Mouse (Mus musculus) spleen, adult 2 months (tissue): ENCODE data around the gene Gm37240. TPM values are rescaled to one million over a fixed set of nuclear protein-coding genes. Genes with fewer than 3 reads are reported as not detected.

Experiments used
- DNase-seq, 2 experiments: peaks; one replicate each; pipeline versions ENCODE4 v3.0.0 to v3.0.0-alpha.2; 2012 to 2021; ENCODE audit warnings: low spot score in 2 of 2, low read depth in 1 of 2
- H3K27ac ChIP-seq: fragments of 200-500 bp; 2 replicates; pipeline ENCODE4 v1.5.1; 2012; ENCODE audit warnings: low read length, inconsistent platforms; ENCODE audit not compliant: insufficient read depth
- H3K27me3 ChIP-seq: fragments of 200-500 bp; 2 replicates; pipeline ENCODE4 v1.6.1; 2012; ENCODE audit warnings: mild to moderate bottlenecking, moderate library complexity, low read length, inconsistent platforms; ENCODE audit not compliant: control insufficient read depth, insufficient read depth
- H3K36me3 ChIP-seq: fragments of 200-500 bp; 2 replicates; pipeline ENCODE4 v1.6.1; 2012; ENCODE audit warnings: mild to moderate bottlenecking, low read length, inconsistent platforms; ENCODE audit not compliant: control insufficient read depth, insufficient read depth
- H3K4me1 ChIP-seq: fragments of 200-500 bp; 2 replicates; pipeline ENCODE4 v1.6.1; 2011; ENCODE audit warnings: inconsistent platforms; ENCODE audit not compliant: control insufficient read depth, insufficient read depth, insufficient read length
- H3K4me3 ChIP-seq: fragments of 200-500 bp; 2 replicates; pipeline ENCODE4 v1.5.1; 2011; ENCODE audit warnings: mild to moderate bottlenecking, inconsistent platforms; ENCODE audit not compliant: insufficient read depth, insufficient read length; ENCODE audit errors: extremely low read depth
- CTCF ChIP-seq: fragments of 200-500 bp; IDR thresholded peaks from 2 replicates; pipeline ENCODE4 v1.5.1; 2011; ENCODE audit warnings: mild to moderate bottlenecking, inconsistent platforms; ENCODE audit not compliant: insufficient read depth, insufficient read length, insufficient replicate concordance; ENCODE audit errors: extremely low read depth
- POLR2A ChIP-seq: fragments of 200-500 bp; IDR thresholded peaks from 2 replicates; pipeline ENCODE4 v1.6.1; 2011; ENCODE audit warnings: low read depth, low read length, inconsistent platforms
- WGBS: fragments of 180-500 bp; shearing (Covaris S2); methylation state at CpG from one replicate; pipeline ENCODE4 v1.1.7; 2018; 5-methylcytosine and 5-hydroxymethylcytosine counted together
- polyA plus RNA-seq: library from polyadenylated mRNA; depleted of rRNA; stranded (reverse); fragments of >200 nt; gene quantifications from 2 replicates; pipeline ENCODE4 v1.2.3, GENCODE M21; 2012

Gm37240 gene
- polyA plus RNA-seq, 1 experiment = 1.1 TPM

DNA sequence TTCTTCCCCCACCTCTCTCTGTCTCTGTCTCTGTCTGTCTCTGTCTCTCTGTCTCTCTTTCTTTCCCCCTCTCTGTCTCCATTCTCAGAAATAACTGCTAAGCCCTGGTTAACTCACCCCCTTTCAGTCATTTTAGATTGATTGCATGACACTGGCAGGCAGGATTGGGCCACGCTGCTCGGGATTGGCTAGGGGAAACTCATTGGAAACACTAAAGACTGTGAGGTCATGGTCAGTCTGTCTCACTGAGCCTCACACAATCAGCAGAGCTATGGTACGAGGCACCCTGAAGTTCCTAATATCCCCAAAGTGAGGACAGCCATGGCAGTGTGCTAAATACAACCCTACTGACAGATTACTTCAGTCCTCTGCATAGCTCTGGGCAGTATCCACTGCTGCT is 650.8 kb downstream of the Gm37240 start:
- WGBS = 85% methylated on average over 3 of the region's 3 CpGs
- Histone ChIP-seq H3K4me1 (no peaks in the 10 kb centered on the region), H3K27ac (no peak overlapping the region), H3K27me3 (no peaks in the 10 kb centered on the region), H3K36me3 (no peaks in the 10 kb centered on the region), H3K4me3 (no peak overlapping the region)
- no peak for DNase-seq
- TF ChIP-seq CTCF (no peak), POLR2A (no peak)

DNA sequence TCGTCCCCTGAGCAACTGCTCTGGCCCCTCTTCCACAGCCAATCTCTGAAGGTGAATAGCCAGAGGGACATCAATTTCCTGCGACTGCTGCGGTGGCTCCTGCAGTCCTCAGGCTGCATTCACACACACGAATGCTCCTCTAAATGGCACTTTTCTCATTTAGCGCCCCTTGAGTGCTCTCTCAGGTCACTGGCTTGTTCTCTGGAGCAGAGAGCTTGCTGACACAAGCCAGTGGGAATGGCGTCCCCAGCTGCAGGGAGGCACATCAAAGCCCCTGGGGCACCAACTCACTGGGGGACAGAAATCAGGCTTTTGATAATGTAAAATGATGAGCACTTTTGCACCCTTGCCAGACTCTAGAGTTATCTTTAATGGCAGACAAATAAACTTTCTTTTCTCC is 654.5 kb downstream of the Gm37240 start:
- no peak for DNase-seq
- TF ChIP-seq CTCF (no peak), POLR2A (no peak)
- Histone ChIP-seq H3K4me3 (no peak overlapping the region), H3K36me3 (no peaks in the 10 kb centered on the region), H3K27me3 (no peaks in the 10 kb centered on the region), H3K27ac (no peak overlapping the region), H3K4me1 (no peaks in the 10 kb centered on the region)
- 76% methylated on average over 6 of the region's 6 CpGs for WGBS

DNA sequence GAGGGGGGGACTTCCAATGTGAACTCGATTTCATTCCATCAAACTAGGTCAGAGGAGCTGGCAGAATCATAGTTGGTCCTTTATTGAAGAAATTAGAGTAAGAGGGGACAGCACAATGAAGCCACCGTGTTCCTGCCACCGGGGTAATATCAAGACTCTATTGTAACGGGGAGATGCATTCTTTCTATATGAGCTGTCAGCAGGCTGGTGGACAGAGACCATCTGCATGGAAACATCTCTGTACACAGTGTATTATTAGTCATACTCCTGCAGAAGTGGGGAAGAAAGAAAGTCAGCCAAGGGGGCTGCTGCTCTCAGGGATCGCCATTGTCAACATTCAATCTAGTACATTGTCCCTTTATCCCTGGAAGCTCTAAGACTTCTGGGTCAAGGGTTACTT is 665.3 kb downstream of the Gm37240 start:
- 79% methylated on average over 5 of the region's 5 CpGs for WGBS
- DNase-seq = no peak
- Histone ChIP-seq H3K4me3 (no peak overlapping the region), H3K27me3 (no peaks in the 10 kb centered on the region), H3K27ac (no peak overlapping the region), H3K4me1 (no peaks in the 10 kb centered on the region), H3K36me3 (no peaks in the 10 kb centered on the region)
- TF ChIP-seq CTCF = no peak
- TF ChIP-seq POLR2A = no peak

DNA sequence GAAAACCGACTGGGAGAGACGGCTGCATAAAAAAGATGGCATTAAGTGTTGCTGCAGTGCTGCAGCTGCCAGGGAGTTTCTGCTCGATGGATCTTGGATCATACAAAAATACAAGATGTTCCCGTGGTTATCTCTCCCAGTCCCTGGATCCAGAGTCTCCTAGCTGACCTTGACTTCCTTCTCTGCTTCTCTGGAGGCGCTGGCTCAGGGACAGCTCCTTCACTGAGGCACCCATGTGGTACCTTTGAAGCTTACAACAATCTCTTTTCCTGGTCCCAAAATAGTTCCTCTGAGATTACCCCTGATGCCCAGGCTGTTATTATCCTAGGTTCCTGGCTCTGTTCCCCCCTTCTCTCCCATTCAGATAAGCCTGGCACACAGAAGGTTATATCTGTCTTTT is 672.4 kb downstream of the Gm37240 start:
- H3K4me1 ChIP-seq = no peaks in the 10 kb centered on the region
- H3K27me3 ChIP-seq = no peaks in the 10 kb centered on the region
- H3K4me3 ChIP-seq = no peak overlapping the region
- H3K36me3 ChIP-seq = no peaks in the 10 kb centered on the region
- no peak for DNase-seq
- TF ChIP-seq CTCF (no peak), POLR2A (no peak)
- 86% methylated on average over 5 of the region's 5 CpGs for WGBS
- H3K27ac ChIP-seq = no peak overlapping the region

DNA sequence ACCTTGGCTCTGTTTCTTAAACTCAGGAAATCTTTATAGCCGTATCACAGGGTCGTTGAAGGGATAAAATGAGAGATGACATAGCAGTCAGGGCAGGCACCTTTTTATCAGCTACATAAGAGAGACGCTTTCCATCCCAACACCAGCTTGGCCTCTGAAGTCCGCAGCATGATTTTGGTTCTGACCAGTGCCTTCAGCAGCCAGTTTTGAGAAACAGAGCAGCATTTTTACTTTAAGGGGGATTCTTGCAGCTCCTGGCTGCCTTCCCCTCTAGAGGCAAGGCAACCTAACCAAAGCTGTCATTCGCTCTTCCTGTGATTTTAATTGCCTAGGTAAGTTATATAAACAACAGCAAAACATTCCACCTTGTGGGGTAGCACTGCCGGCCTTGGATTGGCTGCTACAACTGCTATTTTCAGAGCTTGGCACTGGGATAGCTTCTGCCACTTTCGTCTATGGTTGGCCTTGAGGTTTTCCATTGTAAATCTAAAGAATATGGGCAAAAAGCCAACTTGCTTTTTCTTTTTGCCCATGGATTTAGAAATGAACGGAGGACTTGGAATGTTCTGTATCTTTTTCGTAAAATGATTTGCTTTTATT is 674.5 kb downstream of the Gm37240 start:
- Histone ChIP-seq H3K27ac (no peak overlapping the region), H3K4me1 (no peaks in the 10 kb centered on the region), H3K27me3 (no peaks in the 10 kb centered on the region), H3K36me3 (no peaks in the 10 kb centered on the region), H3K4me3 (no peak overlapping the region)
- TF ChIP-seq POLR2A (no peak), CTCF (no peak)
- no peak for DNase-seq
- WGBS = 80% methylated on average over 9 of the region's 9 CpGs

DNA sequence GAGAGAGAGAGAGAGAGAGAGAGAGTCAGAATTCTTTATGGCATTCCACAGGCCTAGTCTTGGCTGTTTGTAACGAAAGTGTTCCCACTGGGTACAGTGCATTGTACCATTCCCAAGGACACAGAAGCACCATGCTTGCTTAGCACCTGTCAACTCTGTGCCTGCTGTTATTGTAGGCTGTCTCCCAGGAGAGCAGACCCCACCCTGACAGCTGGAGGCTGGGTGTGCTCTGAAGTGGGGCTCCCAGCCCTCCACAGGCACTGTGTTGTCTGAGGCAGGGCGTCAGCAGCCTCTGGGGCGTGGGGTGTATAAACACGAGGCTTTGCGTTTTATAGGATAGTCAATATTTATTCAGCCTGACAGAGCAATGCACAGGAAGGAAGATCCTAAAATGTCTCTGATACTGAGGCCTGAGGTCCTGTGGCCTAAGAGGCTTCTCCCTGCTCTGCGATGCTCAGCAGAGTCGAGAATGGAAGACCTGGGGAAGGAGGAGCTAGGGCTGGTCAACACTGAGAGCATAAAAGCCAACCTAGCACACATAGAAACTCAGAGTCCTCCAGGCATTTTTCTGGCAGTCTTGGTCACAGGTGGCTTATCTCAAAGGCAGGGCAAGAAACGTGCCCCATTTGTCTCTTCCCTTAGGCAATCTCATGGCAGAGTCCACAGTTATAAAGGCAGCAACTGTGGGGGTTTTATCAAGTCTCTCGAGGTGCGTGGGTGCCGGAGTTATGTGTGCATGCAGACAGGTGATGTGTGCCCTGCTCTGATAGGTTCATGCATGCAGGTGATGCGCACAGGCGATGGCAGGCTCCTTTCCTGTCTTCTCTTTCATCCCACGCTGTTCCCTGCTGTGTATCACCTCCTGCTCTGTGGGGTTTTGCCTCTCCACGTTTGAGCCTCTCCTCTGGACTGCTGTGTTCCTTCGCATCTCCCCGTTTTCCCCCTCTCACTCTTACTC is 677.2 kb downstream of the Gm37240 start:
- H3K36me3 ChIP-seq = no peaks in the 10 kb centered on the region
- no peak for TF ChIP-seq CTCF
- TF ChIP-seq POLR2A = no peak

DNA sequence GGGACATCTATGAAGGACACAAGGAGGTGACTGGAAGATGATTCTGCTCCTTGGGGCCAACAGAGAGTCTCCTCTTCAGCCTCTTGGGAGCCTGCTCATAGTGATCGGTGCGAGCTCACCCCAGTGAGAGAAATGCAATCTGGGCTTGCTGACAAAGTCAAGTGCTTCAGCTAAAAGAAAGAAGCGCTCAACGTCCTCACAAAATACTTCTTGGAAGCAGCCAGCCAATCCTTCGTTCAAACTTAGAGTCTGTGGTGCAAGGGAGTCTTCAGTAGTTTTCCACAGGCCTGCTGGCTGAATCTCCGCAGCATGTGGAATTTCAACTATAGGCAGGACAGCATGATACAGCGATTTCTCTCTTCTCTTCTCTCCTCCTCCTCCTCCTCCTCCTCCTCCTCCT is 680.8 kb downstream of the Gm37240 start:
- Histone ChIP-seq H3K4me3 (no peak overlapping the region), H3K4me1 (no peaks in the 10 kb centered on the region; the same call in 1 of the 2 replicates), H3K27me3 (no peaks in the 10 kb centered on the region), H3K36me3 (no peaks in the 10 kb centered on the region), H3K27ac (no peak overlapping the region)
- TF ChIP-seq POLR2A (no peak), CTCF (no peak)
- DNase-seq = no peak
- WGBS = 84% methylated on average over 7 of the region's 7 CpGs

More for the DNA sequence above, 677.2 kb downstream of the Gm37240 start:
- 81% methylated on average over 17 of the region's 17 CpGs for WGBS
- H3K4me3 ChIP-seq = no peak overlapping the region
- DNase-seq = no peak
- no peak overlapping the region for H3K27ac ChIP-seq
- H3K4me1 ChIP-seq = no peaks in the 10 kb centered on the region; the same call in 1 of the 2 replicates
- no peaks in the 10 kb centered on the region for H3K27me3 ChIP-seq
